Mouse (Mus musculus) cerebellum, adult 11 months (tissue): Measurements from ENCODE around the gene 9630041A04Rik.

Experiments
- DNase-seq: peaks from one replicate; pipeline ENCODE4 v3.0.0; 2022

9630041A04Rik gene

DNA sequence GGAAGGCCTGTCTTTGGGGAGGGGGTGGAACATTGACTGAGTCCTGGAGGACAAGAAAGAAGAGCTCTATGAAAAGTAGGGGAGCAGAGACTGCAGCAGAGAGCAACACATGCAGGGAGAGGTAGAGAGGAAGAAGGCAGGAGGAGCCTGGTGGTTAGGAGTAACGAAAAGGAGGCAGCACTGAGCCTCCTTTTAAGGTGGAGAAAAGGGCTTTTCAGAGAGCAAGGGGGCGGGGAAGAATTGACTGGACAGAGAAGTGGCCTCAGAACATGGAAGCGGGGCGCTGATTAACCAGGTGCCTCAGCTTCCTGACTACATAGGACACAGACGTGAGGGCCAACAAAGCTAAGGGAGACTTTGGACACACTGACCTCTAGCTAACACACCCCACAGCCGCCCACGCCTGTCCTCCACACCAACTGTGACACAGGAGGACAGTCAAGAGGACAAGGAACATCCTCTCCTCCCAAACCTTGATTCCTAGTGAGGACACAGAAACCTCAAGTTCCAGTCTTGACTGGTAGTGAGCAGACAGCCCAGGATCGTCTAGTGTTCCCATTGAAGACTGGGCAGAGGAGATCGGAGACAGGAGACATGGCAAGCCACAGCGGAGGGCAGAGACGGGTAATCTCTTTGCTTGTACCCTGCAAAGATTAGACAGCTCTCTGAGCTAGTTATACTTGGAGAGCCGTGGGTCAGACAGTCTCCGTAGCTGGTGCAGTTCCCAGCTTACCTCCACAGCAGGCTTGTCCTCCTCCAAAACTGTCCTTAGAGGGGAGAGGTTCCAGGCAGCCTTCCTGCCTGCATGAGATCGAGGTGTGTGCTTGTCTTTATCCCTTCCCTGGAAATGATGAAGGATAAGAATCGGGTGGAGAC, at the start of gene 9630041A04Rik:
9630041A04Rik (plus strand) TSS at position 246 of the 876 bp plus-strand sequence.
- no peak for DNase-seq

- DNase-seq, result no peak
These were observed 37.7 kb upstream of the 9630041A04Rik start for GRCm38 (mm10) chr9:101823896-101824295.

- DNase-seq, result no peak
These were observed 36.0 kb upstream of the 9630041A04Rik start for GRCm38 (mm10) chr9:101825626-101826025.

DNA sequence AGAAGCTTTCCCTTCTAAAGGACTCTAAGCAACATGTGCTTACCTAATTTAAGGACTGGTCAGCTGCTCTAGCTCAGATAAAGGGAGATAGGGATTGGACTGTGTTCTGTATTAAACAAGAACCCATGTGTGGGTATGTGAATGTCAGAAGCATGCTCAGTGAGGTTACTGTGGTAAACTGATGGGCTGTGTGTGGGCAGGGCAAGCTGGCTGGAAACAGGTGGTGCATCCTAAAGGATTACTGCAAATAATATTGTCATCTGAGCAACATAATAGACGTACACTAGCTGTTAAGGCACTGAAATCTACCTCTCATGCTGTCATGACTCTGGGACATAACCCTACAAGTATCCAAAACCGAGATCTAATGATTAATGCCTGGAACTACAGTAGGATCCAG, 28.0 kb upstream of the 9630041A04Rik start:
- no peak for DNase-seq

- DNase-seq, result no peak
These were observed 20.5 kb upstream of the 9630041A04Rik start for GRCm38 (mm10) chr9:101841101-101841500.

- DNase-seq, result no peak
These were observed 17.7 kb upstream of the 9630041A04Rik start for GRCm38 (mm10) chr9:101843893-101844292.

GRCm38 (mm10) chr9:101845691-101846090, 15.9 kb upstream of the 9630041A04Rik start:
- no peak for DNase-seq

DNA sequence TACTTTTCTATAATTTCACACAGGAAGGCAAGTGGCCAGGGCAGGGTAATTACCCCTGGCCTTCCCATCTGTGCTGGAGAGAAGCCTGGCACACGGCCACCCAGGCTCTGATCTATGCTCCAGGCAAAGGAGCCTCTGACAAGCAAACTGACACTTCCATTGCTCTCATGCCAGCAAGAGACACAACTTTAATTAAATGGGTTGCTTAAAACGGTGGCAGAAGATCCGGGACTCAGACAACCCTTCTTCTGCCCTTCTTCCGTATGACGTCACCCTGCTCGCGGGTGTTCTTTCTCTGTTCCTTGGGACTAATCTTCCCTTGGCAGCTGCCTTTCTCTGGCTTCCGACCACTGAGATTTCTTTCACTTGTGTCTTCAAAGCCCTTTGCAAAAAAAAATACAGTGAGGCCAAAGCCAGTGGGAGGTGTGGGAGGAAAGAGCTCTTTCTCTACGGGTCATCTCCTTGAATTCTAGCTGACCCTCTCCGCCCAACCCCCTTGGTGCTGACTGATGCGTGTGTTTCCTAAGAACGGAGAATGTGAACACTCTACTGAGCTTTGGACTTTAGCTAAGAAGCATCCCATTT, 932 bp downstream of the 9630041A04Rik start:
- DNase-seq, result peak; percentile 80

DNA sequence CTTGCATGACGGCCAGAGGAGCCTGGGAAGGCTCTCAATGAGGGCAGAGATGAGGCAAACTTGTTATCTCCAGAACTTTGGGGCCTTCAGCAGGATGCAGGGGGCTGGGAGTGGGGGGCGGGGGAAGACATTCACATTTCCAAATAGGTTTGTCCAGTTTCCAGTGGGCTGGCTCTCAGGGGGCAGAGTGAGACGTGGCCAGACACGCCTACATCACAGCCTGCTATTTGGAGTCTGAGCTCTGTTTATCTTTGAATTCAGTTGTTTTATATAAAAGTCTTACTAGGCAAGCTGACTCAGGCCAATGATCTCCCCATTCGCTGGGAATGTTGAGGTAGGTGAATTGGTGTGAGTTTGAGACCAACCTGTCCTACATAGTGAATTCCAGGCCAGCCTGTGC, 1.5 kb downstream of the 9630041A04Rik start:
- no peak for DNase-seq

DNA sequence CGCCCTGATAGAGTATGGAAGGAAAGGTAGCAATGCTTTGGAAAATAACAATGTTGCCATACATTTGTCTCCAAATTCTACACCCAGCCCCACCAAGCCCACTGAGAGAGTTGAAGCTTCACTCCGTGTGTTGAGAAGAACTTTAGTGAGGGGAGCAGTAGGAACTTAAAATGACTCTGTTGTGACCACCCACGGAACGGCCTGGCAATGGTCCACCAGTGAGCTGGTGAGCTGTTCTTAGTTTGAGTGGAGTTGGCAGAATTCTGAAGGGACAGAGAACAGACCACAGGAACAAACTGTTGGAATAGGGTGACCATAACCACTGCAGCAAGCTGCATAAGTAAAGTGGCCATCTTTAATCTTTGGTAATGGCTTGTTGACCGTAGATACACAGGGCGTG, 7.0 kb downstream of the 9630041A04Rik start:
- DNase-seq, result no peak

- DNase-seq, result no peak
These were observed 8.4 kb downstream of the 9630041A04Rik start for GRCm38 (mm10) chr9:101870034-101870433.

DNA sequence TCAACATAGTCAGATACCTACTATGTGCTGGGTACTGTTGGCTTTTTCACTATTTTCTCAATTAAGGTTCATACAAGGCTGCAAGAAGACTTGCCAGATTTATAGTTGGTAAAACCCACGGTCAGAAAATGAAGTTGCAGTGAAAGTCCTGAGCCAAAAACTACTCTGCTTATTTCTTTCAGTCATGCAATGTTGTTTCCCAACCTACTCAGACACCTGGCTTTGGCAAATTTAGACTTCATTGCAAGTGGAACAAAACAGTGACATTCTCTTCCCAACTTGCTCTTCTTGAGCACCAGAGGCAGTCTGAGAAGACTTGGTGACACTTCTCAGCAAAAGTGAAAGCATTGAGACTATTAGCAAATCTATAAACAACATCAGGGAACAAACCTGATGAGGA, 13.7 kb downstream of the 9630041A04Rik start:
- no peak for DNase-seq

DNA sequence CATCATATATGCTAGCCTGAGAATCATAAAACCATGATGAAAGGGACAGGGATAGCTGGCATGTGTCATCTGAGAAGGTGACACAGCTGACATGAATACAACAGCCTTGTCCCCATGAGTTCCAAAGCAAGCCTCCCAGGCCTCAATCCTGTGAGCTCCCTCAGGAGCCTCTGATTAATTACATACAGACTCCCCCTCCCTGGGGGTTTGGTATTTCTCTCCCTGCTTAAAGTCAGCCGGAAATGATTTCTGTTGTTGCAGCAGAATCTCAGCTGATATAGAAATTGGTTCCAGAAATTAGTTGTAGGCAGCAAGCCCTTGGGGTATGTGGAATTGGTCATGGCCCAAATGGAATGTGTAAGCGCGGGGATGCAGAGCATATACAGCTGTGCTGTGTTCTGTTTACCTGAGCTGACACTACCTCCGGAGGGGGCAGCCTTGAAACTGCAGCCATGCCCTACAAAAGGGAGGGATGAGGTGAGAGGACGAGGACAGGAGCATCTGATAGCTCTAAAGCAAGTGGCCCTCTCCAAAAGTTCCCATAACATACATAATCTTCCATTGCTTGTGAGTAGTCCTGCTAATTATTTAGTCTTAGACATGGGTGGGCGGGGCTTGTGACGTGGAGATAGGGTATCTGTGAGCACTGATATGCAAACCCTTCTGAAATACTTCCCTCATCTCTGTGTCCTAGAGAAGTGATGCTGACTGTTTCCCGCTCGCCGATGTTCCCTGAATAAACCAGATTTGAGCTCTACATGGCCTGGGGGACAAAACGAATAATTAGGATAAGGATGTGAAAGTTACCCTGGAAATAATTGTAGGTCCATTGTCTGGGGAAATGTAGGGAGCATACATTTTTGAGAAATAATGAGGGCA, 15.7 kb downstream of the 9630041A04Rik start:
- no peak for DNase-seq

- DNase-seq, result peak; percentile 61
These were observed 21.7 kb downstream of the 9630041A04Rik start for GRCm38 (mm10) chr9:101883295-101883694.

- no peak for DNase-seq
These were observed 36.2 kb downstream of the 9630041A04Rik start for GRCm38 (mm10) chr9:101897851-101898250.

- DNase-seq, result no peak
These were observed 41.8 kb downstream of the 9630041A04Rik start for GRCm38 (mm10) chr9:101903406-101903805.

- DNase-seq, result no peak
These were observed 46.2 kb downstream of the 9630041A04Rik start for GRCm38 (mm10) chr9:101907747-101908255.

DNA sequence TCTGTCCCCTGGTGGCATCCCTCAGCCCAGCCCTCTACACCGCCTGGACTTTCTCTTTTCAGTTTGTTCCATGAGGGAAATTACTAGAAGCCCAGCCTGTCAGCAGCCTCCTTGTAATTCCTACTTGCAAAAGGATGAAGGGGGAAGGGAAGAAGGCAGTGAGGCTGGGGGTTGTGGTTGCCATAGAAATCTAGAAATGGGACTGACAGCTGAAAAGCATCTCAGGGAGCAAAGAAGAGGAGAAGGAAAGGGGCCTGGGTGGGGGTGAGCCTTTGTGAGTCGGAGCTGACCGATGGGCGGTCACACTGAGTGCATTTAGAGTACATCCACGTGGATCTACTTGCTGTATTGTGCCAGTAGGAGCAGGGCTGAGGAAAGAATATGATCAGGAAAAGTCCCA, 47.2 kb downstream of the 9630041A04Rik start:
- no peak for DNase-seq

- DNase-seq, result no peak
These were observed 47.9 kb downstream of the 9630041A04Rik start for GRCm38 (mm10) chr9:101909491-101909890.

DNA sequence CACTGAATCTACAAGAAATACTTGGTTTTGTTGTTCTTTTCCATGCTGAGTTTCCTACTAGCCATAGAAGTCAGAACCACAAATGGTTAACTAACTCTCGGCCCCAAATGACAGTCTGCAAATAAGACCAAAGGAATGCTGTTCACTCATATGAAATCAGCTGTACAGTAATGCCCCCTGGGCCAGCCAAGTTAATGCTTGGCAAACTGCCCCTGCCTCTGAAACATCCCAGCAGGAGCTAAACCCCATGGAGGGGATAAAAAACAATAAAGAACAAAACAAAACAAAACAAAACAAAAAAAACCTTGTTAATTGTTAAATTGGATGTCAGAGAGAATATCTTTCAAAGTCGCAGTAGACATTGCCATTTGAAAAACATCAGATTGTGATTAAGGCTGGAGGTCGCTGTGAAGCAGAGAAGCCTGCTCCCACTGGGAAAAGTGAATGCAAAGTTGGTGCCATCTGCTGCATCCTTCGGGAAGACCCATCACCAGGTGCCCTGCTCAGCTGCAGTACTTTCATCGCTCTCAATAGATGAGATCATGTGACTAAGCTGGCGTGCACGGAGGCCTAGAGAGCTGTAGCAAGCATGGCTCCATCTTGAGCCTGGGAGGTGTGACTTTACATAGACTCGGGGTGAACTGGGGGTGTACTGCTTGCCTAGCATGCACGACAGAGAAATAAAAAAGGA, 49.7 kb downstream of the 9630041A04Rik start:
- DNase-seq, result no peak

GRCm38 (mm10) chr9:101915082-101915481, 53.4 kb downstream of the 9630041A04Rik start:
- no peak for DNase-seq

- DNase-seq, result no peak
These were observed 57.1 kb downstream of the 9630041A04Rik start for GRCm38 (mm10) chr9:101918771-101919170.
